Comparison of ENCODE assay signal across 28 mouse cellular contexts in the genomic region with DNA sequence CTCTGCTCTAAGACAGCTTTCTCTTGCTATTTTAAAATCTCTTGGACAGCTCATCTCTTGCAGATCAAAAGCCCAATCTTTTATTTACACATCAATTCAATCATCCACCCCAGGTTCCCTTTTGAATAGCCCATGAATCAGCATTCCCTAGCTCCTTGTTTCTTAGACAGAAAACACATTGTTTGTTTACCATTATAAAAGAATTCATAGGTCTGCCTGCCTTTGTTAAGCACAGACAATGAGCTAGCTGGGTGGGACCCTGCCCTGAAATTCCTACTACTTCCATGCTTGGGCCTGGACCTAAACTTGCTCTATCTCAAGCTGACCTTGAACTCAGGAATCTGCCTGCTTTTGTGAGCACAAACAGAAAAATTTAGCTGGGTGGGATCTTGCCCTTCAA.
"Had no signal": no experiment of that assay in that cellular context is flagged by ENCODE, and none has a peak within 500 bp of the region (broad histone marks: within the 10 kb centered on the region; RNA-seq: fewer than 3 reads in every experiment).

No protein-coding gene starts in this region.

- H3K27ac ChIP-seq: heart, adult 2 months; heart, embryonic 13.5 days; heart, embryonic 15.5 days; hindbrain, embryonic 13.5 days; hindbrain, embryonic 15.5 days; hindbrain, postnatal 0 days; kidney, embryonic 15.5 days; kidney, postnatal 0 days; left cerebral cortex, adult 2 months; limb, embryonic 10.5 days; limb, embryonic 12.5 days; liver, embryonic 13.5 days had no signal

- DNase-seq: gastrocnemius, postnatal 14 days; gastrocnemius, postnatal 36 days; heart, adult 11 months; heart, adult 2 months; heart, postnatal 14 days; heart, postnatal 36 days; kidney, adult 11 months; kidney, adult 2 months; kidney, adult 9 months; kidney, postnatal 14 days; kidney, postnatal 36 days; layer of hippocampus, adult 9-11 months; layer of hippocampus, postnatal 36 days; liver; liver, embryonic 13.5 days had no signal

- H3K4me1 ChIP-seq: heart, embryonic 13.5 days; heart, embryonic 15.5 days; hindbrain, embryonic 13.5 days; hindbrain, embryonic 15.5 days; kidney, embryonic 15.5 days; limb, embryonic 10.5 days; limb, embryonic 12.5 days; liver, embryonic 13.5 days had no signal

- H3K9ac ChIP-seq: heart, embryonic 13.5 days; heart, embryonic 15.5 days; hindbrain, embryonic 13.5 days; hindbrain, embryonic 15.5 days; kidney, embryonic 15.5 days; limb, embryonic 12.5 days; liver, embryonic 13.5 days had no signal

- H3K4me3 ChIP-seq: heart, adult 2 months; heart, embryonic 13.5 days; heart, embryonic 15.5 days; hindbrain, embryonic 13.5 days; hindbrain, embryonic 15.5 days; kidney, embryonic 15.5 days; left cerebral cortex, adult 2 months; limb, embryonic 10.5 days; limb, embryonic 12.5 days; liver, embryonic 13.5 days had no signal

- H3K4me2 ChIP-seq: heart, embryonic 11.5 days; heart, embryonic 13.5 days; heart, embryonic 15.5 days; hindbrain, embryonic 13.5 days; hindbrain, embryonic 15.5 days; kidney, embryonic 15.5 days; limb, embryonic 12.5 days; liver, embryonic 11.5 days; liver, embryonic 13.5 days had no signal

- H3K9me3 ChIP-seq: heart, embryonic 13.5 days; heart, embryonic 15.5 days; hindbrain, embryonic 13.5 days; hindbrain, embryonic 15.5 days; kidney, embryonic 15.5 days; limb, embryonic 10.5 days; limb, embryonic 12.5 days; liver, embryonic 13.5 days had no signal

- H3K27me3 ChIP-seq: heart, embryonic 13.5 days; heart, embryonic 15.5 days; hindbrain, embryonic 13.5 days; hindbrain, embryonic 15.5 days; kidney, embryonic 15.5 days; limb, embryonic 12.5 days; liver, embryonic 13.5 days had no signal

- H3K36me3 ChIP-seq: heart, embryonic 13.5 days; heart, embryonic 15.5 days; hindbrain, embryonic 13.5 days; hindbrain, embryonic 15.5 days; kidney, embryonic 15.5 days; limb, embryonic 10.5 days; limb, embryonic 12.5 days; liver, embryonic 13.5 days had no signal

- ATAC-seq: hindbrain, postnatal 0 days; intestine, embryonic 16.5 days had no signal
